Mouse (Mus musculus) thymus, postnatal 4 days (tissue): Measurements from ENCODE around the gene H2-Eb1.
A peak's percentile ranks its signal among the peaks of the same experiment; 100 is the strongest.

Experiments
- DNase-seq: peaks from one replicate; pipeline ENCODE4 v3.0.0; 2021

H2-Eb1 gene

GRCm38 (mm10) chr17:34305380-34306030 lies at the start of gene H2-Eb1:
H2-Eb1 (plus strand) TSS chr17:34305867.
- peak; percentile 86 for DNase-seq

GRCm38 (mm10) chr17:34256501-34256900 lies 49.2 kb upstream of the H2-Eb1 start:
- no peak for DNase-seq

DNA sequence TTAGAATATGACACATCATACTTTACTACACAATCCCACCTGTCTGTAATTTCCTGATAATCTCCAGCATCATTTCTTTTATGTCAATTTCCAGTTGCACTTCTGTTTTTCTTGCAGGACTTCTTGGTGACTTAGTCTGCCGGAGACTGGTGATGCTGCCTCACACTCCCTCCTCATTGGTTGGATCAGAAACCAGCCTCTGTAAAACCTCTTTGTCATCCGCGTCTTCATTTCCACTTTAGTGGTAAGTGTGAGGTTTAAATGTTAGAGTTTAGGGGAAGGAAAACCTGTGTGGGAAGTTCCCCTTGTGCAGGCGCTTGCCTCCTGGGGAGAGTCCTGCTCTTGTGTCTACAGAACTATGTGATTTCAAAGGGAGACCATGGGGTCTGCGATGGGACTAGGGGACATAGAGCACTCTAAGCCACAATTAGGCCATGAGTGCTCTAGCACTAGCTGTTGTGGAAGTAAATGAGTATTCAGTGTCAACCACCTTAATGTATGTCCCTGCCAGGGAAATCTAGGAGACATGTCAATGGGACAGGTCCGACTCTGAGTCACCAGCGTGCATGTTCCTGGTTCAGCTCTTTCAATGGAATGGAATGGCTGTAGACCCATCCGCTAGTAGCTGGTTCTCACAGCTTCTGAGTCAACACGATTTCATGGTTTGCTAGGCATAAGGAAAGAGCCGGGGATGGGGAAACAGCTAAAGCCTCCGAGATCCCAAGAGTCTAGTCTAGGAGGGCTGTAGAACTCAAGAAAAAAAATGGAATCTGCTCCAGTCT lies 47.9 kb upstream of the H2-Eb1 start, which contains the start of gene H2-Ab1:
TSS of gene H2-Ab1 (plus strand) at position 96 of the 782 bp plus-strand sequence.
- DNase-seq, result peak; percentile 89

- no peak for DNase-seq
These were observed 45.1 kb upstream of the H2-Eb1 start for GRCm38 (mm10) chr17:34260551-34260950.

DNA sequence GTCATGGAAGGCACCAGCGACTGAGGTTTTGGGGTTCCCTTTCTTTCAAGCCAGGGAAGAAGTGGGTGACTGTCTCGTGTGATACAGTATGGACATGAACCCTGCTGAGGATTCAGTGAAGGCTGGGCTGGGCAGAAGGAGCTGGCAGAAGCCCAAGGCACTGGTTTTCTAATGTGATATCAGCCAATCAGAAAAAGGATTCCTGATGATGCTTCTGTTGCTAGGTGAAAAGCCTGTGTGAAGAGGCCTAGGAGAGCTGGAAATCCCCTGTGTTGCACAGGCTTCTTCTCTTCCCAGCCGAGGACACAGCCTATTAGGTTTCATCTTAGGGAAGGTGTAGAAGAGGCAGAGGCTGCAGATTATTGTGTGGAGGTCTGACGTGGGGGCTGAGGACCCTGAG lies 44.2 kb upstream of the H2-Eb1 start:
- peak; percentile 30 for DNase-seq

- DNase-seq, result peak; percentile 73
These were observed 42.6 kb upstream of the H2-Eb1 start for GRCm38 (mm10) chr17:34263068-34263467.

DNA sequence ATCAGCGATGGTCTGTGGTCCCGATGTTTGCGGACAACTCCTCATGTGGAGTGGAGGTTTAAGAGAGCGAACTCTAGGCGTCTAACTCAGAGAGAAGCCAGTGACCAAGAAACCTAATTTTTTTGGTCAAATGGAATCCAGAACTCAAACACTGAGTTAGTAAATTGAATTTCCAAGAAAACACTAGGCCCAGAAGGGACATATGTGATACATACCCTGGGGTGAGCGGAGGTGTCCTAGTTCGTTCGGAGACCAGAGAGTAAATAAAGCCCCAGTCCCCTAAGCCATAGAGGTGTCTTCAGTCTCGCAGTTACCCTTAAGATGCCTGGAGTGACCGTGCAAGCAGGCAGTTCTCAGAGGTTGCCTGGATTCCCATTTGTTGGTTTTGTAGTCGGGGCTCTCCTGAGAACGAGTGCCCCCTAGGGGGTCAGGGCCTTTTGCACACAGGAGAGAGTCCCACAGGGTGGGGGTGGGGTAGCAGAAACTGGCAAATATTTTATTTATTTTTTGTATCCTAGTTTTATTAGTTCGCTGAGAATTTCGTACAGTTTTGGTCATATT lies 41.8 kb upstream of the H2-Eb1 start:
- DNase-seq, result peak; percentile 76

DNA sequence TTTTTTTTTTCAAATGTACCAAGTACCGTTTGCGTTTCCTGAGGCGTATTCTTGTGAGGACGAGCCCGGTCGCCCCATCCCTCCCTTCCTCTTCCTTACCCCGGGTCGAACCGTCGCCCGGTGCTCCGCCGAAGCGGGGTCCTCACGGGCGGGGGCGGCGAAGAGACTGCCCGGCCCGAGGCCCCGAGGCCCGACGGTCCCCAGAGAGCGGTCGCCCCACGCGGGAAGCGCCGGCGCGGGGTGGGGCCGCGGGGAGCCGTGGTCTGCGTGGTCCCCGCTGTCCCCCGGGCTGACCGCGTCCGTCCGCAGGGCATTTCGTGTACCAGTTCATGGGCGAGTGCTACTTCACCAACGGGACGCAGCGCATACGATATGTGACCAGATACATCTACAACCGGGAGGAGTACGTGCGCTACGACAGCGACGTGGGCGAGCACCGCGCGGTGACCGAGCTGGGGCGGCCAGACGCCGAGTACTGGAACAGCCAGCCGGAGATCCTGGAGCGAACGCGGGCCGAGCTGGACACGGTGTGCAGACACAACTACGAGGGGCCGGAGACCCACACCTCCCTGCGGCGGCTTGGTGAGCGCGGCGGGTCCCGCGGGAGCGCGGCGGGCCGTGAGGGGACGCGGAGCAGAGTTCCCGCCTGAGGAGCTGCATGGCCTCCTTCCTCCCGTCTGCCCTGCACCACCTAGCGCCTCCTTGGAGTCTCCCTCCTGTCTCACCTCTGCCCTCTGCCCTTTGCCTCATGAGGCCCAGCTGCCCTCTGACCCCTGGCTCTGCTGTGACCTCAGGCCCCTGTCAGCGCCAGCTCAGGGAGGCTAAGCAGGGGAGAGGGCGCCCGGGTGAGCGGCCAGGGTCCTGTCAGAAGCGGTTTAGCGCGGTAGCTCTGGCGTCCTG lies 41.0 kb upstream of the H2-Eb1 start:
- DNase-seq, result peak; percentile 61

- no peak for DNase-seq
These were observed 37.4 kb upstream of the H2-Eb1 start for GRCm38 (mm10) chr17:34268262-34268661.

DNA sequence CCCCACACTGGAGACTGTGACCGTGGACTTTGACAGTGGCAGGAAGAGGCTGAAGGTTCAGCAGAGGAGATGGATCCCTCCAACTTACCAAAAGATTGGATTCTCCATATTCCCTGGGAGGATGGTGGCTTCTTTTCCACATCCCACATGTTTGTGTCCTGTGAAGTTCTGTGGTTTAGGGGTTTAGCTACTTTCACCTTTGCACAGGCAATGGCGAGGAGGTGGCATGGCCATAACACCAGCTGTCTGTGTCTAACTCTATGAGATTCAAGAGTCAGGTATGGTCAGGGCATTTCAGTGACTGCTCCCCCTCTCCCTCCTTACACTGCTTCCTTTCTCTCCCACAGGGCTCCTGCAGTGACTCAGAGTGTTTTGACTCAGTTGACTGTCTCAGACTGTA lies 36.9 kb upstream of the H2-Eb1 start:
- DNase-seq, result no peak

DNA sequence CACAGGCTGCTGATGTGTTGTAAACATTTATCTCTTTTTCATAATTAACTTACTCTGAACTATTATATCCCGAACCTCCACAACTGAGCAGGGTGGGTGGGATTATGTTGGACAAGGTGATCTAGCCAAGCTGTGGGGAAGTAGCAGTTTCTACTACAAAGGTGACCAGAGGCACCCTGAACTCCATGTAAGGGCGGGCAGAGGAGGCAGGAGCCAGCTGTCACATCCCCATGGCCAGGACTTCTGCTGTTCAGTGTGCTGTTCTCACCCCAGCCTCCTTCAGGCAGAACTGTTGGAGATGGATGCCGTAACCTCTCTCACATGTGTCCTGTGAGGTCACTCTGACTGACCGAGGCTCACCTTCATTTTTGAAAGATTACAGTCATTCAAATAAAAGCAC lies 35.9 kb upstream of the H2-Eb1 start:
- DNase-seq, result no peak

DNA sequence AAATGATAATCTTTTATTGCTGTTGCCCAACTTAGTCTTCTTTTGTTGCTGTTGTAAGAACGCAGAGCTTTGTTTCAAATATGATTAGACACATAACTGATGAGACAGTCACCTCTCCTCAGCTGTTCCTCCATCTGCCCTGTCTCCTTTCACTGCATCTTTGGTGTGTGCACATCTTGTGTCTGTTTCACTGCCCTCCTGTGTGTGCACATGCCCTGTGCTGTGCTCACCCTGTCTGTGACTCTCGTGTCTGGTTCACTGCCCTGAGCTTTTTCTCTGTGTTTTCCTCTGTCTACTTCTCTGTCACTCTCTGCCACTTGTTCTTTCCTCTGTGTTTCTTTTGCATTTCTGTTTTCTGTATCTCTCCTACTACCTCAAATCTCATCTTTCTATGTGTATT lies 35.4 kb upstream of the H2-Eb1 start:
- no peak for DNase-seq

DNA sequence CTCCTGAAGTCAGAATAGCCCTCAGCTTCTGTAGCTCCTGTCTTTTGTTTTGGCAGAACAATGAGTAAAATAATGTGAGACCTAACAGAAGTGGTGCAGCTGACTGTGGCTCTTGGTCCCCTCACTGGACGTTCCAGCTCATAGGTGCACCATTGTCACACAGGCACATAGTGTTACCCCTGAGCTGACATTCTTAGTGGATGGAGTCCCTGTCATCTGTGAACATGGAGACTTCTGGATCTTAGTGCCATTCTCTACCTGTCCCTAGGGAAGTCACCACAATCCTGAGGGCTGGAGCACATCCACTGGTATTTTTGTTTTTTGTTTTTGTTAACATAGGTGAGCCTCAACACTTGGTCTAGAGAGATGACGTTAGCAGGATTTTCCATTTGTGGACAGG lies 34.7 kb upstream of the H2-Eb1 start:
- no peak for DNase-seq

DNA sequence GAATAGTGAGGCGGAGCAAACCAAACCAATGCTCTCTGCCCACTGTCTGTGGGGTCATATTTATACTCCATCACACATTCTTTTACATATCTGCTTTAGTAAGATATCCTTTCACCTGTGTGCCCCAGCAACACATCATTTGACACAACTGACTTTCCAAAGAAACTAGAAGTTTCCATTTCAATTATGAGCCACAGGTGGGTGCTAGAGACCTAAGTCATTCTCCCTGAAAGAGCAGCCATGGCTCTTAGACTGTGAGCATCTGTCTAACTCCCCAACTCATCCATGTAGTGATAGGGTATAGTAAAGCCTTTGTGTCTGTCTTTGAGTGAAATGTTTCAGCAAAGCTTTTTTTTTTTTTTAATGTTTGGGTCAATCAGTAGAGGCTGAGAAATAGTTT lies 33.6 kb upstream of the H2-Eb1 start:
- DNase-seq, result no peak

DNA sequence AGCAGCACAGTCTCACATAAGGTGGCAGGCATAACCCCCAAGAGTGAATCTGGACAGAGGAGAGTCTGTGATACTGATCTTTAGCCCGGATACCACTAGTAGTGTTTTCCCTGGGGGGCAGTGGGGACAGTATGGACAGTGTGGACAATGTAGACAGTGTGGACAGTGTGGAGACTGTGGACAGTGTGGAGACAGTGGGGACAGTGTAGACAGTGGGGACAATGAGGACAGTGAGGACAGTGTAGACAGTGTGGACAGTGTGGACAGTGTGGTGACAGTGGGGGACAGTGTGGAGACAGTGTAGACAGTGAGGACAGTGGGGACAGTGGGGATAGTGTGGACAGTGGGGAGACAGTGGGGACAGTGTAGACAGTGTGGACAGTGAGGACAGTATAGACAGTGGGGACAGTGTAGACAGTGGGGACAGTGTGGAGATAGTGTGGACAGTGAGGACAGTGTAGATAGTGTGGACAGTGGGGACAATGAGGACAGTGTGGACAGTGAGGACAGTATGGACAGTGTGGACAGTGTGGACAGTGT lies 25.1 kb upstream of the H2-Eb1 start:
- DNase-seq, result no peak

- no peak for DNase-seq
These were observed 23.8 kb upstream of the H2-Eb1 start for GRCm38 (mm10) chr17:34281836-34282235.

GRCm38 (mm10) chr17:34285371-34285770 lies 20.3 kb upstream of the H2-Eb1 start:
- DNase-seq, result no peak

DNA sequence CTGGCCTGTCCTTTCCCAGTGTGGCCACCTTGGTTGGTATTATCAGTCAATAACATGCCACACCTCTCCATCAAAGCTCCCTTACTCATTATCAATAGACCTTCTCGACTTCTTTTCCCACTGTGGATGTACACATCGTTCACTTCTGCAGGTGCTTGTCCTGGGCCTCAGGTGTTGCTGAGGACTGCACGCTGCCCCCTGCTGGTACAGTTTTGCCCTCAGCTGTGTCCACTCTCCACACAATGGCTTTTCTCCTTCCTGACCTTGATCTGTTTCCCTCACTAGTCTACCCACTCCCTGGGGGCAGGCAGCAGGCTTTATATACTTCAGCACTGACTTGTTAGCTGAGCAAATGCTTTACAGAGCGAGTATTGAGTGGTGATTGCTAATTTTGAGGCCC lies 19.8 kb upstream of the H2-Eb1 start:
- peak; percentile 79 for DNase-seq

GRCm38 (mm10) chr17:34286501-34286900 lies 19.2 kb upstream of the H2-Eb1 start:
- DNase-seq, result no peak

- no peak for DNase-seq
These were observed 18.7 kb upstream of the H2-Eb1 start for GRCm38 (mm10) chr17:34286999-34287398.

- DNase-seq, result peak; percentile 75
These were observed 18.0 kb upstream of the H2-Eb1 start, which contains the start of gene H2-Aa for GRCm38 (mm10) chr17:34287648-34288047. H2-Aa (minus strand) TSS chr17:34287823.

GRCm38 (mm10) chr17:34288131-34288530 lies 17.5 kb upstream of the H2-Eb1 start:
- no peak for DNase-seq

DNA sequence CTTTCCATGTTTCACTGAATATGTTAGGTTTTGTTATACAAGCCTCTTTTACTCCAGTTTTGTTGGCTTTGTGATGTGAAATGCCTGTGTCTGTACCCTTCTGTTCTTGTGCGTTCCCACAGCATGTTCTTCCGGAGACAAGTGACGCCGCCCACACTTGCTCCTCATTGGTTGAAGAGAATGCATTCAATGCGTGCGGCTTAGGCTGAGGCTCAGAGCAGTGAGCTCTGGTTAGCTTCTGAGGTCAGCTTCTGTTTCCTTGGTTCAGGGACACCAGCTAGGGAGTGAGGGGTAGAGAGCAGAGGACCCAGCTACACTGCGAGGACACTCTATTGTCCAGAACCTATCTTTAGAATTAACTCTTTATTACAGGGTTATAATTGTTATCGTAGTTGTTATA lies 14.1 kb upstream of the H2-Eb1 start:
- DNase-seq, result peak; percentile 88
